Mouse (Mus musculus): Measurements from ENCODE around the gene Tbca. TPM values are rescaled to one million over a fixed set of nuclear protein-coding genes. Genes with fewer than 3 reads are reported as not detected.

Tbca gene
- total RNA-seq, 2 experiments from 2014 or later = 124 to 147 TPM

- peak in 1 of 2 experiments; percentile 30 for DNase-seq (ENCODE audit: extremely low spot score in 1 of 2, low spot score in 1 of 2)
These were observed 87.8 kb downstream of the Tbca start for GRCm38 (mm10) chr13:94876286-94877210.

- no peak for DNase-seq (ENCODE audit: extremely low spot score in 1 of 2, low spot score in 1 of 2)
These were observed 88.5 kb downstream of the Tbca start for GRCm38 (mm10) chr13:94877211-94877590.

- no peak for DNase-seq (ENCODE audit: extremely low spot score in 1 of 2, low spot score in 1 of 2)
These were observed 89.5 kb downstream of the Tbca start for GRCm38 (mm10) chr13:94877991-94878745.

- DNase-seq (ENCODE audit: extremely low spot score in 1 of 2, low spot score in 1 of 2) = no peak
These were observed 92.5 kb downstream of the Tbca start for GRCm38 (mm10) chr13:94881201-94881600.

GRCm38 (mm10) chr13:94882221-94882620 is 93.5 kb downstream of the Tbca start:
- DNase-seq (ENCODE audit: extremely low spot score in 1 of 2, low spot score in 1 of 2) = peak in 1 of 2 experiments; percentile 12

GRCm38 (mm10) chr13:94882711-94883145 is 94.0 kb downstream of the Tbca start:
- DNase-seq (ENCODE audit: extremely low spot score in 1 of 2, low spot score in 1 of 2) = no peak

- DNase-seq (ENCODE audit: extremely low spot score in 1 of 2, low spot score in 1 of 2) = peak in 1 of 2 experiments; percentile 18
These were observed 94.7 kb downstream of the Tbca start for GRCm38 (mm10) chr13:94883163-94883965.

GRCm38 (mm10) chr13:94883966-94884960 is 95.6 kb downstream of the Tbca start:
- DNase-seq (ENCODE audit: extremely low spot score in 1 of 2, low spot score in 1 of 2) = peak in 1 of 2 experiments; percentile 32

- no peak for DNase-seq (ENCODE audit: extremely low spot score in 1 of 2, low spot score in 1 of 2)
These were observed 96.9 kb downstream of the Tbca start for GRCm38 (mm10) chr13:94885291-94886235.

Other genes with a start within 250 kb of the Tbca start
- not detected for gene Otp, start 86.7 kb downstream of the Tbca start, total RNA-seq (2021)
- gene Wdr41, start 187.4 kb downstream of the Tbca start, total RNA-seq (2021) = 10 to 100 TPM; 22.5 to 24.1 TPM